Mouse (Mus musculus): ENCODE data around the gene Mettl22. TPM values are rescaled to one million over a fixed set of nuclear protein-coding genes. Genes with fewer than 3 reads are reported as not detected.

The Mettl22 gene
- total RNA-seq (2017): 6.9 to 11.8 TPM (median 8.0 TPM) in 3 replicates

GRCm38 (mm10) chr16:8470603-8471481 lies at the start of gene Mettl22:
Mettl22 (plus strand) TSS chr16:8470788.
- ATAC-seq (replicated peaks; ENCODE audit: insufficient number of reproducible peaks, low FRiP score, low TSS enrichment, poor library complexity, severe bottlenecking): peak; percentile 82

DNA sequence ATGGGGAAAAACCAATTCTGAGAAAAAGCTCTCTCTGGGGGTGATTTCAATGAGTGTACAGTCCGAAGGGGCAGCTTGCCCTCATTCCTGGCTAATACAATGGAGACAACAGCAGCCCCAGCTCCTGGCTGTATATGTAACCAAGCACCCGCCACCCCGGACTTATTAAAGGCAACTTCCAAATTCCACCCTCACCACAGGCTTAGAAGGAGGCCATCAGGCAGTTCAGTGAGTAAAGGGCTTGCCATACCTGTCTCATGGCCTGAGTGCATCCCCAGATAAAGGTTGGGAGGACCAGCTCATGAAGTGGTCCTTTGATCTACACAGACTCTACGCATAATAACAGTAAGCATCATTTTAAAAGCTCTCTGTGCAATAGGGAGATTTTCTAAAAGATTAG lies 49.7 kb upstream of the Mettl22 start:
- ATAC-seq (replicated peaks; ENCODE audit: insufficient number of reproducible peaks, low FRiP score, low TSS enrichment, poor library complexity, severe bottlenecking): no peak

DNA sequence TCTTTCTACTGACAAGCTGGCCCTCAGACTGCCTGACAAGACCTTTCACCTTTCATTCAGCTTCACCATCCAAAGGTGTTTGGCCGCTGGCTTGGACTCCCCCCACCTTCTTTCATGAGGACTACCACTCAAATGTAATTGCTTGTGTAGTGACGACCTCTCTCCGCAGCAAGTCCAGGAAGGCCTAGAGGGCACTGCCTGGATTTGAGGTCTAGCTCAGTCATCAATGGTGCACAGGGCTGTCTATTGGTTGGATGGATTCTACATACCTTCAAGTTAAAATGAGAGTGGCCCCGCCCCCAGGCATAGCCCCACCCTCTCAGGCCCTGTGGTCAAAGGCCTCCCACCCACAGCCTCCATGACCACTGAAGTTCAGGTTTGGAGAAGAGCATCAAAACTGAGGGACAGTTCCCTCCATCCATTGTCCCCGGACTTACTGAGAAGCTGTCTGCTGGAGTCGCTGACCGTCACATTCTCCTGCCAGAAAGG lies 46.9 kb upstream of the Mettl22 start:
- ATAC-seq (replicated peaks; ENCODE audit: insufficient number of reproducible peaks, low FRiP score, low TSS enrichment, poor library complexity, severe bottlenecking): no peak

- ATAC-seq (replicated peaks; ENCODE audit: insufficient number of reproducible peaks, low FRiP score, low TSS enrichment, poor library complexity, severe bottlenecking): no peak
Measured at GRCm38 (mm10) chr16:8424161-8424970, 46.2 kb upstream of the Mettl22 start.

- no peak for ATAC-seq (replicated peaks; ENCODE audit: insufficient number of reproducible peaks, low FRiP score, low TSS enrichment, poor library complexity, severe bottlenecking)
Measured at GRCm38 (mm10) chr16:8424971-8425330, 45.6 kb upstream of the Mettl22 start, which contains the start of gene Tmem114. Tmem114 (minus strand) TSS chr16:8425136.

- no peak for ATAC-seq (replicated peaks; ENCODE audit: insufficient number of reproducible peaks, low FRiP score, low TSS enrichment, poor library complexity, severe bottlenecking)
Measured at GRCm38 (mm10) chr16:8425736-8426135, 44.9 kb upstream of the Mettl22 start.

DNA sequence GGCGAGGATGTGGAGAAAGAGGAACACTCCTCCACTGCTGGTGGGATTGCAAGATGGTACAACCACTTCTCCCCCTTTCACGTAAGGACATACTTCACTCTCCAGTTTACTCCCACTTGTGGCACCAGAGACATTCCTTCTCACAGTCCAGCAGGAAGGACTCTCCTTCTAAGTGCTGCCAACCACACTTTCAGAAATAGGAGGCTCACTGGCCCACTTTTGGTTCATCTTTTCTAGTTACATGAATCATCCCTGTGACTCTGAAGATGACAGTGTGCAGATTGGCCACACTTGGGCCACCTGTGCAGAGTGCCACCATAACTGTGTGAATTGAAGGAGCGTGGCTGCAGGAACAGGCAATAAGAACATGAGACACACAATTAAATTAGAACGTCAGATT lies 41.1 kb upstream of the Mettl22 start:
- ATAC-seq (replicated peaks; ENCODE audit: insufficient number of reproducible peaks, low FRiP score, low TSS enrichment, poor library complexity, severe bottlenecking): no peak

GRCm38 (mm10) chr16:8432616-8433015 lies 38.0 kb upstream of the Mettl22 start:
- no peak for ATAC-seq (replicated peaks; ENCODE audit: insufficient number of reproducible peaks, low FRiP score, low TSS enrichment, poor library complexity, severe bottlenecking)

DNA sequence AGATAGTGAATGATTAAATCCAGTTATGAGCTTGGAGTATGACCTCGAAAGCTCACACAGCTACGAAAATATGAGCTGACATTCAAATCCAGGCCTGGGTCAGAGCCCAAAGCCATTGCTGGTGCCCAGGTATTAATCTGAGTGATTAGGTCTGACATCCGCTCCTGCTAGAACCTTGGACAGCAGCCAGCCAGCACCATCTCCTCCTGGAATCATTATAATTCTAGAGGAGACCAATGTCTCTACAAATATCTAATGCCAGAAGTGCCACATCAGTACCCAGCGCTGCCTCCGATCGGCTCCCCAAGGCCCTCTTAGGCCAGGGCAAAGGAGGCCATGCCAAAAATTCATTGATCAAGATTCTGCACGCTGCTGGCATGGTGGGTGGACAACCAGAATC lies 25.7 kb upstream of the Mettl22 start:
- no peak for ATAC-seq (replicated peaks; ENCODE audit: insufficient number of reproducible peaks, low FRiP score, low TSS enrichment, poor library complexity, severe bottlenecking)

- ATAC-seq (replicated peaks; ENCODE audit: insufficient number of reproducible peaks, low FRiP score, low TSS enrichment, poor library complexity, severe bottlenecking): no peak
Measured at GRCm38 (mm10) chr16:8446256-8446655, 24.3 kb upstream of the Mettl22 start.

- ATAC-seq (replicated peaks; ENCODE audit: insufficient number of reproducible peaks, low FRiP score, low TSS enrichment, poor library complexity, severe bottlenecking): no peak
Measured at GRCm38 (mm10) chr16:8453301-8453700, 17.3 kb upstream of the Mettl22 start.

DNA sequence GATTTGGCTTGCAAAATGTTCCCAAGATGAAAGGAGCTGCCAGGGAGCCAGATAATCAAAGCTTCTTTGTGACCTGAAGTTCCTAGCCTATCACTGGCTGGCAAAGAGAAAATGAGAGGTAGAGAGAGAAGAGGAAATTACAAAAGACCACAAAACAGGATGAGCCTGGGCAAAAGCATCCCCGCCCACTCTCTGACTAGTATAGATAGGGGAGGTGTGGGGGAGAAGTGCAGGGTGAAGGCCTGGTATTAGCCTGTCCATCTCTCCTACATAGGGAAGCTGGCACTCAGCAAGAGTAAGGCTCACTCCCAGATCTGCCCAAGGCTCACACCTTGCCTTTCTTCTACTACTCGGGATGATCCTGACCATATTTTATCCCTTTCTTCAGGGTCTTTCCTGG lies 15.4 kb upstream of the Mettl22 start:
- ATAC-seq (replicated peaks; ENCODE audit: insufficient number of reproducible peaks, low FRiP score, low TSS enrichment, poor library complexity, severe bottlenecking): no peak

- ATAC-seq (replicated peaks; ENCODE audit: insufficient number of reproducible peaks, low FRiP score, low TSS enrichment, poor library complexity, severe bottlenecking): no peak
Measured at GRCm38 (mm10) chr16:8458391-8458790, 12.2 kb upstream of the Mettl22 start.

DNA sequence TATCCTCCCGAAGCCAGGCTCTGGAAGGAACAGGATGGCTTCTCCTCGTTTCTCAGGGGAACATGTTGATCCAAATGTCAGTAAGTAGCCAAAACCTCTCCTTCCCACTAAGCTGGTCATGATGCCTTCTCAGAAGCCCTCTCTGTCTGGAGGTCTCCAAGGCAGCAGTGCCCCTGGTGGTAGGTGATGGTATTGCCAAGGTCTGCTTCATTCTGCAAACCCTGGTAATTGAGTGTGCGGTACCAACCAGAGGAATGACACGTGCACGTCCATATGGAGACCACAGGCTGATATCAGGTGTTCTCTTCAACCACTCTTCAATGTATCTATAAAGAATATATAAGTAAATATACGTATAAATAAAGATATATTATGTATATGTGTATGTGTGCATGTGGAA lies 11.5 kb upstream of the Mettl22 start:
- ATAC-seq (replicated peaks; ENCODE audit: insufficient number of reproducible peaks, low FRiP score, low TSS enrichment, poor library complexity, severe bottlenecking): peak; percentile 88

DNA sequence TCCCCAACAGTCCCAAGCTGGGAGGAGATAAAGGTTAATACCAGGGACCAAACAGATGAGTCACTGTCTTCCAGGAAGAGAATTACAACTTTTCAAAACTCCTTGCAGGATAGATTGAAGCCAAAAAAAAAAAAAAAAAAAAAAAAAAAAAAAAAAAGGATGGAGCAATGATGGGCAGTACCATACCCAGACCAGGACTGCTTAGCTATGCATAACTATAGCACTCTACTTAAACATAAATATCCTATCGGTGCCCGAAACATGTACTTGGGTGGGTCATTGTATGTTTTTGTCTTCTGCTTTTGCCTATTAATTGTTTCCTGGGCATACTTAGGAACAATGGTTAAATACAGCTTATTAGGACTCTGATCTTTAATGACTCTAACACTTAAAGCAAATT lies 456 bp upstream of the Mettl22 start:
- no peak for ATAC-seq (replicated peaks; ENCODE audit: insufficient number of reproducible peaks, low FRiP score, low TSS enrichment, poor library complexity, severe bottlenecking)

GRCm38 (mm10) chr16:8487396-8488005 lies 16.9 kb downstream of the Mettl22 start:
- ATAC-seq (replicated peaks; ENCODE audit: insufficient number of reproducible peaks, low FRiP score, low TSS enrichment, poor library complexity, severe bottlenecking): no peak

- ATAC-seq (replicated peaks; ENCODE audit: insufficient number of reproducible peaks, low FRiP score, low TSS enrichment, poor library complexity, severe bottlenecking): no peak
Measured at GRCm38 (mm10) chr16:8489340-8489739, 18.8 kb downstream of the Mettl22 start.

DNA sequence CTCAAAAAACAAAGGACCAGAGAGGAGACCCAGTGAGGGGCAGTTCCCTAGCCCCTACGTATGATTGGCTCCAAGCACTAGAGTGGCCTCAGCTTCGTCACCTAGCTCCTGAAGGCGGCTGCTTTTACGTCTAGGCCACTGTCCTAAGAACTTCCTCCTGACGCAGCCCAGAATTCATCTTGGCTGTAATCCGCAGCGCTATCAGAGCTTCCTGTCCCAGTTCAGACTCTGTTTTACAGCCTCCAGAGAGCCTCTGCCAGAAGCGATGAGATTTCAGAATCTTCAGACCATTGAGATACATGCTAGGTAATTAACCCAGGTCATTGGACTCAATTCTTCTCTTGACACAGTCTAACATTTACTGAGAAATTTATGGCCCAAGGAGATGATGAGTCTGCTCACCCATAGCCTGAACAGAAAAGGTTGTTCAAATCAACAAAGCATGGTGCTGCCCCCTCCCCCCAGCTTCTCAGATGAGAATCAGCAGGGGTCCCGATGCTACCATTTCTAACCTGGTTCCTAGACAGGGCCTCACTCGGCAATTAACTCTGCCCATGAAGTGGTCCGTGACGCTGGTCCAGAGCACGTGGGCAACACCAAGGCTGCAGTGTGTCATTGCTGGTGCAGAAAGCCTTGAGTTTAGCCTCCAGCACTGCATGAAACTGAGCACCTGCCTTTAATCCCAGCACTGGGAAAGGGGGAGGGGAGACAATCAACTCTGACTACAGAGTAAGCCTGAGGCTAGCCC lies 21.3 kb downstream of the Mettl22 start:
- ATAC-seq (replicated peaks; ENCODE audit: insufficient number of reproducible peaks, low FRiP score, low TSS enrichment, poor library complexity, severe bottlenecking): no peak

DNA sequence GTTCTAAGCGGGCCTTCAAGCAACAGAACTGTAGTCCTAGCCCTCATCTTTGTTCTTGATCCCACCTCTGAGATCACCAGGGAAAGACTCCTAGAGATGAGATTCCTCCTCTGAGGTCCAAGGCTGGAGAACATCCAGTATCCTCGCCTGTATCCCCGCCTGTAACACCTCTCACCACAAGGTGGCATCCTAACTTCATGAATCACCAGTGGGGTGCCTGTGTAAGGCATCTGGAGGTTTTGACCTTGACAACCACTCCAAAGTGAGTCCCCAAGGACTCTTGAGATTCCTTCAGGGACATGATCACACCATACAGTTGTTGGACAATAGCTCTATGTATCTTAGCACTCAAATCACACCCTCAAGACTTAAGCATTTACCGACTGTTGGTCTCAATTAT lies 23.7 kb downstream of the Mettl22 start:
- ATAC-seq (replicated peaks; ENCODE audit: insufficient number of reproducible peaks, low FRiP score, low TSS enrichment, poor library complexity, severe bottlenecking): 0 out of 2 replicates have a peak, but pooled peaks have one; percentile 76

All from monocyte, adult 5-6 weeks (primary cell).